Mouse (Mus musculus): ENCODE data around the gene Akt1. TPM values are rescaled to one million over a fixed set of nuclear protein-coding genes. Genes with fewer than 3 reads are reported as not detected.

The Akt1 gene
- polyA plus RNA-seq, 1 experiment = 319 TPM

GRCm38 (mm10) chr12:112658619-112659018 lies 16.1 kb downstream of the Akt1 start:
- DNase-seq (ENCODE audit: low read depth) = peak; percentile 40
- TF ChIP-seq POLR2A (IDR thresholded peaks at IDR 0.05; ENCODE audit: borderline replicate concordance, extremely low read depth, insufficient read depth, insufficient read length, poor library complexity, severe bottlenecking) = no peak
- TF ChIP-seq CTCF (IDR thresholded peaks at IDR 0.05; ENCODE audit: borderline replicate concordance, extremely low read depth, insufficient read depth, insufficient read length) = no peak

GRCm38 (mm10) chr12:112654076-112654475 lies 20.6 kb downstream of the Akt1 start:
- TF ChIP-seq POLR2A (IDR thresholded peaks at IDR 0.05; ENCODE audit: borderline replicate concordance, extremely low read depth, insufficient read depth, insufficient read length, poor library complexity, severe bottlenecking) (no peak), CTCF (IDR thresholded peaks at IDR 0.05; ENCODE audit: borderline replicate concordance, extremely low read depth, insufficient read depth, insufficient read length) (no peak)
- no peak for DNase-seq (ENCODE audit: low read depth)

- DNase-seq (ENCODE audit: low read depth) = peak; percentile 89
- TF ChIP-seq POLR2A (IDR thresholded peaks at IDR 0.05; ENCODE audit: borderline replicate concordance, extremely low read depth, insufficient read depth, insufficient read length, poor library complexity, severe bottlenecking) = no peak
- TF ChIP-seq CTCF (IDR thresholded peaks at IDR 0.05; ENCODE audit: borderline replicate concordance, extremely low read depth, insufficient read depth, insufficient read length) = peak; percentile 89
Observed at GRCm38 (mm10) chr12:112653157-112653824, 21.4 kb downstream of the Akt1 start.

GRCm38 (mm10) chr12:112651778-112652439 lies 22.8 kb downstream of the Akt1 start:
- DNase-seq (ENCODE audit: low read depth) = no peak
- no peak for TF ChIP-seq CTCF (IDR thresholded peaks at IDR 0.05; ENCODE audit: borderline replicate concordance, extremely low read depth, insufficient read depth, insufficient read length)
- no peak for TF ChIP-seq POLR2A (IDR thresholded peaks at IDR 0.05; ENCODE audit: borderline replicate concordance, extremely low read depth, insufficient read depth, insufficient read length, poor library complexity, severe bottlenecking)

DNA sequence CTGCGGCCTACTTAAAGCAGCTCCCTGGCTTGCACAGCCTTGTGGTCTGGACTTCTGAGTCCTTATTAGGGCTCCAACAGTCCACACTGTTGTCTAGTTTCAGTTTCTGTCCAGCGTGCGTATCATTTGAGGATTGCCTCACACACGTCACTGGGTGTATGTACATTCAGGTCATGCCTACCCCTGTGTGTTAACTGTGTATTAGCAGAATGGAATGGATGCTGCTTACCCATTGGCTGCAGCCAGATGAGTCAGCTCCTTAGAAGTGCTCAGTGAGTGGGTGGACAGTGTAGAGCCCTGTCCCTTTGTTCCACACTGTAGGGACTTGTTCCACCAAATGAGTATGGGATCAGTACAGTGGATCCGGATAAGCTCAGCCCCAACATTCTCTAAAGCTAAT lies 26.6 kb downstream of the Akt1 start:
- DNase-seq (ENCODE audit: low read depth) = no peak
- no peak for TF ChIP-seq CTCF (IDR thresholded peaks at IDR 0.05; ENCODE audit: borderline replicate concordance, extremely low read depth, insufficient read depth, insufficient read length)
- no peak for TF ChIP-seq POLR2A (IDR thresholded peaks at IDR 0.05; ENCODE audit: borderline replicate concordance, extremely low read depth, insufficient read depth, insufficient read length, poor library complexity, severe bottlenecking)

GRCm38 (mm10) chr12:112646139-112646538 lies 28.5 kb downstream of the Akt1 start:
- no peak for TF ChIP-seq POLR2A (IDR thresholded peaks at IDR 0.05; ENCODE audit: borderline replicate concordance, extremely low read depth, insufficient read depth, insufficient read length, poor library complexity, severe bottlenecking)
- no peak for TF ChIP-seq CTCF (IDR thresholded peaks at IDR 0.05; ENCODE audit: borderline replicate concordance, extremely low read depth, insufficient read depth, insufficient read length)
- no peak for DNase-seq (ENCODE audit: low read depth)

GRCm38 (mm10) chr12:112644855-112645506 lies 29.7 kb downstream of the Akt1 start:
- TF ChIP-seq CTCF (IDR thresholded peaks at IDR 0.05; ENCODE audit: borderline replicate concordance, extremely low read depth, insufficient read depth, insufficient read length) = no peak
- TF ChIP-seq POLR2A (IDR thresholded peaks at IDR 0.05; ENCODE audit: borderline replicate concordance, extremely low read depth, insufficient read depth, insufficient read length, poor library complexity, severe bottlenecking) = peak; percentile 98
- DNase-seq (ENCODE audit: low read depth) = no peak

DNA sequence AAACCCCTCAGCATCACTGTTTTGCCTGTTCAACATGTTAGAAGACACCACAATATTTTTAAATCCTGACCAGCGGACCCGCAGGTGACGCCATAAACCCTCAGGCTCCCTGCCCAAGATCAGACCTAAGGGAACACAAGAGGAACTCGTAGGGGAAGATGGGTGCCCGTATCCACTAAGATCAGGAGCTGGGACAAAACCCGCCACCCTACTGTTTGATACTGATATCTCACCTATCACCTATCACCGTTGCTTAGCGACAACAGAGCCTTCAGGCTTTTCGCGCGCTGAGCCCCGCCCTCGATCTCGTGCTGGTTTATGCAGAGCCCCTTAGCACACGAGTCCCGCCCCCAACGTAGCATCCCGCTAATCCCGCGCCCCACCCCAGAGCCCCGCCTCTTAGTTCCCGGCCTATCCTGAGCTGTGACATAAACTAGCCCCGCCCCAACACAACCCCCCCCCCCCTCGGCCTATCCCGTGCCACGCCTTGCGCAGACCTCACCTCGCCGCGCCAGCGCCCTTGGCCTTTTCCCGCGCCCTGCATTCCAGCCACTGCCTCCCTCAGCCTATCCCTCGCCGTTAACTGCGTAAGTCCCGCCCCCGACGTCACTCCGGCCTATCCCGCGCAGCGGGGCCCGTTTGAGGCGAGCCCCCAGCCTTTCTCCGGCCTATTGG lies 30.4 kb downstream of the Akt1 start, which contains the start of gene Siva1:
Siva1 (plus strand) TSS at position 500 of the 675 bp plus-strand sequence.
- peak; percentile 99 for DNase-seq (ENCODE audit: low read depth)
- TF ChIP-seq POLR2A (IDR thresholded peaks at IDR 0.05; ENCODE audit: borderline replicate concordance, extremely low read depth, insufficient read depth, insufficient read length, poor library complexity, severe bottlenecking) = no peak
- no peak for TF ChIP-seq CTCF (IDR thresholded peaks at IDR 0.05; ENCODE audit: borderline replicate concordance, extremely low read depth, insufficient read depth, insufficient read length)

DNA sequence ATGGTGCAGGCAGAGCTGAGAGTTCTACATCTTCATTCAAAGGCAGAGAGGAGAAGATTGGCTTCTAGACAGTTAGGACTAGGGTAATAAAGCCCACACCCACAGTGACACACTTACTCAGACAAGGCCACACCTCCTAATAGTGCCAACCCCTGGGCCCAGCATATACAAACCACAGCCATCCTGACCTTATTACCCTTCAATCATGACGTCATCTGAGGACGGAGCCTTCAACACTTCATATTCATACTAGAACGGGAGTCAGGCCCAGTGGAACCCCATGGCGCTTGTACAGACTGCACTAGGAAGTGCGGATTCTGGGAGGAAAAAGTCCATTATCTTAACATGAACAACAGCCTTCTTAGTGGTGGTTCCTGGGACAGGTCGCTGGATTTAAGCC lies 31.6 kb downstream of the Akt1 start:
- TF ChIP-seq POLR2A (IDR thresholded peaks at IDR 0.05; ENCODE audit: borderline replicate concordance, extremely low read depth, insufficient read depth, insufficient read length, poor library complexity, severe bottlenecking) (no peak), CTCF (IDR thresholded peaks at IDR 0.05; ENCODE audit: borderline replicate concordance, extremely low read depth, insufficient read depth, insufficient read length) (no peak)
- no peak for DNase-seq (ENCODE audit: low read depth)

DNA sequence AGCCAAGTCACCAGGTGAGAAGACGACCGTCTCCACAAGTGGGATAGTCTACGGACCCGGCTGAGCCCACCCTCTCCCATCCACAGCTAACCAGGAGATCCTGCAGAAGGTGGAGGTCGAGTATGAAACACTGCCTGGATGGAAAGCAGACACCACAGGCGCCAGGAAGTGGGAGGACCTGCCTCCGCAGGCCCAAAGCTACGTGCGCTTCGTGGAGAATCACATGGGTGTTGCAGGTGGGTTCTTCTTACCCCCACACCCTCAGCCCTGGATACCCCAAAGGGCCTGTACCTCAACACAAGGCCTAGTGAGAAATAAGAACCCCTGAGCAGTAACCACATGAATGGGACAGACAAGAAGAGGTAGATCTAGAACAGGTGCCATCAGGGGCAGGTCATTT lies 35.2 kb downstream of the Akt1 start:
- DNase-seq (ENCODE audit: low read depth) = no peak
- TF ChIP-seq POLR2A (IDR thresholded peaks at IDR 0.05; ENCODE audit: borderline replicate concordance, extremely low read depth, insufficient read depth, insufficient read length, poor library complexity, severe bottlenecking) (no peak), CTCF (IDR thresholded peaks at IDR 0.05; ENCODE audit: borderline replicate concordance, extremely low read depth, insufficient read depth, insufficient read length) (no peak)

DNA sequence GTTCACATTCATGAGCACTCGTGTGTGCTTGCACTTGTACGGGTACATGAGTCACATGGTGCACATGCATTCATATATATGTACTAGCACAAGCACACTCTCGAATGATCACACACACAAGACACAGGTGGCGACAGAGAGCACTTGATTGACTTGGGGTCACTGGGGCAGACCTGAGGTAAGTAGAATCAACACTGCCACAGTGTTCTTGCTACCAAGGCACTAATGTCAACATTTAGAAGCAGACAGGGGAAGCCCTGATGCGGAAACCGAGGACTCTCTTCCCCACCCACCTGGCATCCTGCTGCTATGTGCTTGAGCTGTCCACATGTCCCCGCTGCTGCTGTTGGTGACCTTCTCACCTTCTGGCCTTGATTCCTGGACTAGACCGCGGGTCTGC lies 41.0 kb downstream of the Akt1 start:
- TF ChIP-seq CTCF (IDR thresholded peaks at IDR 0.05; ENCODE audit: borderline replicate concordance, extremely low read depth, insufficient read depth, insufficient read length) (no peak), POLR2A (IDR thresholded peaks at IDR 0.05; ENCODE audit: borderline replicate concordance, extremely low read depth, insufficient read depth, insufficient read length, poor library complexity, severe bottlenecking) (no peak)
- DNase-seq (ENCODE audit: low read depth) = no peak

All from brain, embryonic 14.5 days (tissue).